Mouse (Mus musculus): Measurements from ENCODE around the gene Thada. TPM values are rescaled to one million over a fixed set of nuclear protein-coding genes. Genes with fewer than 3 reads are reported as not detected.
A peak's percentile ranks its signal among the peaks of the same experiment; 100 is the strongest.

Thada gene
- polyA plus RNA-seq, 1 experiment from 2014 or later: 2.3 TPM

DNA sequence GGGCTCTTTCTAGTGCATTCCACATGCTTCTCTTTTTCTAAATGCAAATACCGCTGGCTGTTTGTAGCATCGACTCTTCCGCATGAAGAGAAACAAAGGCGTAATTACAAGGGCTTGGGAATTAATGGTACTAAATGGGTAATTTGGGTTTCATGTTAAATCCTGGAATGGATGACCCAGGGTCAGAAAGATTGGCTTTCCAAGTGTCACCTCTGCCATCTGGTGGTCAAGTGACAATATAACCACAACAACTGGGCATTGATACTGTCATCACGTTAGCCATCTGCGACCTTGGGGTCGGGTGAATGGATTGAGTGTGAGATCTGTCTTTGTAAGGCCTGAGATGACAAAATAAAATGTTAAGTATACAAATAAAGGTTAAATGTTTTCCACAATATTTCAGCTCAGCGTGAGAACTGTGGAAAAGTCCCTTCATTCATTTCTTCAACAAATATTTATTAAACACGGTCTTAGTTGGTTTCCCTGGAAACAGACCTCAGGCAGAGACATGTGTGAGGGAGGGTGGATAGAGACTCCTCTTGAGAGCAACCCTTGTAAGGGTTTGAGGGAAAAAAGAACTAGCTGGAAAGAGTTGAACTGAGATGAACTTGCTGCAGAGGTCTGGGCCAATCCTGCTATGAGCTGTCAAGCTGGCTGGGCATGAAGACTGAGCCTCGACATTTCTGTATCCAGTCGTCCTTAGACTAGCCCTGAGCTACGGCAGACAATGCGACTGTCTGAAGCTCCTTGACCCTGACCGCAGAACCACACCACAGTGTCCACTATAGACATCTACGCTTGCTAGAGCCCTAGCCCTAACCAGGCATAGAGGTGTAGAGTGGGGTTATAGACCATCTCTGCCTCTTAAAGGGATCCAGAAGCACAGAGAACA, 14.7 kb upstream of the Thada start:
- H3K4me1 ChIP-seq (ENCODE audit: insufficient read depth, low read depth, low read length): no peaks in the 10 kb centered on the region
- no peaks in the 10 kb centered on the region for H3K9me3 ChIP-seq (ENCODE audit: low read length)
- DNase-seq (ENCODE audit: low spot score) (peak; percentile 47), ATAC-seq (peak; percentile 55)
- H3K27me3 ChIP-seq (replicated peaks; ENCODE audit: insufficient read depth, low read length): no peaks in the 10 kb centered on the region
- WGBS: 44% methylated on average over 15 of the region's 15 CpGs
- no peak overlapping the region for H3K9ac ChIP-seq (replicated peaks; ENCODE audit: low read depth)
- H3K4me3 ChIP-seq (ENCODE audit: low read depth, low read length): no peak overlapping the region
- no peak overlapping the region for H3K4me2 ChIP-seq (replicated peaks; ENCODE audit: low read depth, low read length)
- TF ChIP-seq EP300 (IDR thresholded peaks at IDR 0.05) (no peak), CTCF (IDR thresholded peaks at IDR 0.05) (peak; percentile 80)
- H3K27ac ChIP-seq (ENCODE audit: low read length): no peak overlapping the region
- no peaks in the 10 kb centered on the region for H3K36me3 ChIP-seq (ENCODE audit: insufficient read depth, low read length)

DNA sequence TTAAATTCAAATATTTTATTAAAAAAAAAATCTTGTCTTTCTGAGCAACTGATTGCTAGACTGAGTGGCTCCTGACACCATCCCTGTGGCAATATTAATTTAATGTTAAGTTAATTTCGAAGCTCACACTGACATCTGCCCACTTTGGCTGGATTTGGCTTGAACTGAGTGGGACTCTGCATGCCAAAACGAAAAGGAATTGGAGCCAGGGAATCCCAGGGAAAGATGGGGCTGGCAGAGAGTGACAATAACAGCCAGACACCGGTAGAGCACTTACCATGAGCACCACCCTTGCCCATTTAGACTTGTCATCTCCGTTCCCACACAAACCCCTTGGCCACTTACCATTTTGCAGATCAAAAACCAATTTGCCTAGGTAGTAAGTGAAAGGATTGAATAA, 12.3 kb upstream of the Thada start:
- ATAC-seq: no peak
- H3K36me3 ChIP-seq (ENCODE audit: insufficient read depth, low read length): no peaks in the 10 kb centered on the region
- H3K9me3 ChIP-seq (ENCODE audit: low read length): no peaks in the 10 kb centered on the region
- no peak for TF ChIP-seq CTCF (IDR thresholded peaks at IDR 0.05)
- TF ChIP-seq EP300 (IDR thresholded peaks at IDR 0.05): no peak
- H3K4me3 ChIP-seq (ENCODE audit: low read depth, low read length): no peak overlapping the region
- no peak overlapping the region for H3K9ac ChIP-seq (replicated peaks; ENCODE audit: low read depth)
- no peaks in the 10 kb centered on the region for H3K27me3 ChIP-seq (replicated peaks; ENCODE audit: insufficient read depth, low read length)
- no peak overlapping the region for H3K4me2 ChIP-seq (replicated peaks; ENCODE audit: low read depth, low read length)
- no peak overlapping the region for H3K27ac ChIP-seq (ENCODE audit: low read length)
- no peak for DNase-seq (ENCODE audit: low spot score)
- H3K4me1 ChIP-seq (ENCODE audit: insufficient read depth, low read depth, low read length): no peaks in the 10 kb centered on the region
- WGBS: 77% methylated on average over 4 of the region's 4 CpGs

DNA sequence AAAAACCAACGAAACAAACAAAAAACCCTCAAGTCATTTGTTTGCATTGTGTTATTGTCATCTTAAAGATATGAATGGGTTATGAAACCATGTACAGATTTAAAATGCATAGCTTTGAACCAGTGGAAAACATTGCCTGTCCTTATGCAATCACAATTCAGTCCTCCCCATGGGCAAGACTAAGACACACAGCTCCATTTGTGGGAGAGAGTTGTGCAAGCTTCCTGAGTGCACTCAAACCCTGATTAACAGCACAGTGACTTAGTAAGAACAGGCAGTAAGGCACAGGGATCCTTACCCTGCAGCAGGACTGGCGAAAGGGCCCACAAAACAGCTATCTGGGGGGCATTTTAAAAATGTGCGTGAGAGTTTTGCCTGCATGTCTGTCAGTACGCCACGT, 11.2 kb upstream of the Thada start:
- Histone ChIP-seq H3K36me3 (ENCODE audit: insufficient read depth, low read length) (no peaks in the 10 kb centered on the region), H3K9me3 (ENCODE audit: low read length) (no peaks in the 10 kb centered on the region), H3K27ac (ENCODE audit: low read length) (no peak overlapping the region), H3K9ac (replicated peaks; ENCODE audit: low read depth) (no peak overlapping the region), H3K4me1 (ENCODE audit: insufficient read depth, low read depth, low read length) (no peaks in the 10 kb centered on the region), H3K27me3 (replicated peaks; ENCODE audit: insufficient read depth, low read length) (no peaks in the 10 kb centered on the region), H3K4me2 (replicated peaks; ENCODE audit: low read depth, low read length) (no peak overlapping the region), H3K4me3 (ENCODE audit: low read depth, low read length) (no peak overlapping the region)
- ATAC-seq (peak; percentile 68), DNase-seq (ENCODE audit: low spot score) (peak; percentile 56)
- TF ChIP-seq CTCF (IDR thresholded peaks at IDR 0.05) (no peak), EP300 (IDR thresholded peaks at IDR 0.05) (no peak)
- WGBS: 73% methylated on average over 5 of the region's 5 CpGs

DNA sequence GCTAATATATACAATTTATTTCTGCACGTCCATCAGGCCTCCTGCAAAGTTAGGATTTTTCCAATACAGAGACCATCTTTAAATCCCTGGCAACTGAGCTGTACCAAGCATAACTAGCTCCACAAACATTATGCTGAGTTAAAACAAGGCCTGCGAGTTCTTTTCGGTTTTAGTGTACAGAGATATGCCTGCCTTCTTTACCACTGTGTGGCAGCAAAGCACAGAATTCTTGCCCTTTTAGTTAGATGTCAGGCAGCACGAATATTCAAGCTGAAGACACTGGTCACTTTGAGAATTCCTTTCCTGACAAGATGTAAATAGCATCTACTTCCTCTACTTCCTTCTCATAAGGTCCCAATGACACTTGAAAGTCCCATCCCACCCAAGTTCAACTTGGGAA, 8.3 kb upstream of the Thada start:
- Histone ChIP-seq H3K27me3 (replicated peaks; ENCODE audit: insufficient read depth, low read length) (no peaks in the 10 kb centered on the region), H3K9ac (replicated peaks; ENCODE audit: low read depth) (no peak overlapping the region), H3K36me3 (ENCODE audit: insufficient read depth, low read length) (no peaks in the 10 kb centered on the region), H3K27ac (ENCODE audit: low read length) (no peak overlapping the region), H3K4me3 (ENCODE audit: low read depth, low read length) (no peak overlapping the region), H3K4me2 (replicated peaks; ENCODE audit: low read depth, low read length) (no peak overlapping the region), H3K4me1 (ENCODE audit: insufficient read depth, low read depth, low read length) (no peaks in the 10 kb centered on the region), H3K9me3 (ENCODE audit: low read length) (no peaks in the 10 kb centered on the region)
- ATAC-seq (peak; percentile 34; the same call in 1 of the 2 replicates), DNase-seq (ENCODE audit: low spot score) (peak; percentile 68)
- TF ChIP-seq EP300 (IDR thresholded peaks at IDR 0.05) (no peak), CTCF (IDR thresholded peaks at IDR 0.05) (peak; percentile 70)
- WGBS: 33% methylated on average over 4 of the region's 4 CpGs

DNA sequence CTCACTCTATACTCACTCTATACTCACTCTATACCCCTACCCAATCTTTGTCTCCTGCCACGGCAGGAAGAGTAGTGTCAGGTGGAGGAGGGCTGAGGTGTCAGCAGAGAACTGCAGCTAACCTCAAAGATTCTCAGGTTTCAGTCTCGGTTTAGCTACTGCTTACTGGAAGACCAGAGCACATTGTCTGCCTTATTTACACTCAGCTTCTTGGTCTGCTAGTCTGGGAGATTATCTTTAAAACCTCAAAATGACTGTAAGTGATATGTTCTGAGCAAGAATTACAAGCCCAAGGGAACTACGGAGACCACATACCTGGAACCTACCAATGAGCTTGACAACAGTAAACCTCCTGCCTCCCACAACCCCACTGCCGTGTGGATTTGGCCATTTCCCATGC, 31.0 kb downstream of the Thada start:
- no peak overlapping the region for H3K27ac ChIP-seq (ENCODE audit: low read length)
- no peak overlapping the region for H3K4me3 ChIP-seq (ENCODE audit: low read depth, low read length)
- ATAC-seq (no peak), DNase-seq (ENCODE audit: low spot score) (no peak)
- no peaks in the 10 kb centered on the region for H3K4me1 ChIP-seq (ENCODE audit: insufficient read depth, low read depth, low read length)
- no peaks in the 10 kb centered on the region for H3K9me3 ChIP-seq (ENCODE audit: low read length)
- H3K36me3 ChIP-seq (ENCODE audit: insufficient read depth, low read length): peaks cover 34% of the 10 kb centered on the region
- no peak overlapping the region for H3K9ac ChIP-seq (replicated peaks; ENCODE audit: low read depth)
- no peak for TF ChIP-seq EP300 (IDR thresholded peaks at IDR 0.05)
- TF ChIP-seq CTCF (IDR thresholded peaks at IDR 0.05): no peak
- no peak overlapping the region for H3K4me2 ChIP-seq (replicated peaks; ENCODE audit: low read depth, low read length)
- no peaks in the 10 kb centered on the region for H3K27me3 ChIP-seq (replicated peaks; ENCODE audit: insufficient read depth, low read length)
- WGBS: 58% methylated on average over 4 of the region's 4 CpGs

DNA sequence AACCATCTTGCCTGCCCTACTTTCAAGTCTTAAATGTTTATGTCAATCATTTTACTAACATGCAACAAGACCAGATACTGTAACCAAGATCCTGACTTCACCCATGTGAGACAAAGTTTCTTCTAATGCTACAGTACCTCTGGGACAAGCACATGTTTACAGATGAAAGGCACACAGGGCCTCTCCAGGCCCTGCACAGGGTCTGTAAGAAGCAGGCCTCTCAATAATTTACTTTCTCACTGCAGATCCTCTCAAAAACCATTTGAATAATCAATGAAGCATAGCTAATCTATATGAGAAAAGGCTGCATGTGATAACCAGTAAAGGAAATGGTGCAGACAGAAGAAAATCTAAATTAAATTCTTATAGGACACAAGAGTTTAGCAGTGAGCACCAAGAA, 31.8 kb downstream of the Thada start:
- no peak for DNase-seq (ENCODE audit: low spot score)
- Histone ChIP-seq H3K9ac (replicated peaks; ENCODE audit: low read depth) (no peak overlapping the region), H3K4me2 (replicated peaks; ENCODE audit: low read depth, low read length) (no peak overlapping the region), H3K9me3 (ENCODE audit: low read length) (no peaks in the 10 kb centered on the region), H3K4me1 (ENCODE audit: insufficient read depth, low read depth, low read length) (no peaks in the 10 kb centered on the region), H3K4me3 (ENCODE audit: low read depth, low read length) (no peak overlapping the region), H3K36me3 (ENCODE audit: insufficient read depth, low read length) (peaks cover 31% of the 10 kb centered on the region), H3K27ac (ENCODE audit: low read length) (no peak overlapping the region), H3K27me3 (replicated peaks; ENCODE audit: insufficient read depth, low read length) (no peaks in the 10 kb centered on the region)
- ATAC-seq: no peak
- TF ChIP-seq EP300 (IDR thresholded peaks at IDR 0.05) (no peak), CTCF (IDR thresholded peaks at IDR 0.05) (no peak)
